Mouse (Mus musculus): ENCODE results near the gene Entpd7. TPM values are rescaled to one million over a fixed set of nuclear protein-coding genes. Genes with fewer than 3 reads are reported as not detected.

Entpd7 gene
- total RNA-seq, 2 experiments from 2014 or later: 21.7 to 22.4 TPM

- TF ChIP-seq CTCF (IDR thresholded peaks at IDR 0.05): no peak
- no peak overlapping the region for H3K4me3 ChIP-seq
- intact Hi-C loops (cut with DNase I): no loop called here
- DNase-seq (ENCODE audit: extremely low spot score in 1 of 2, low spot score in 2 of 2): no peak
- H3K27ac ChIP-seq: no peak overlapping the region
These were observed 15.5 kb downstream of the Entpd7 start for GRCm38 (mm10) chr19:43704787-43705497.

DNA sequence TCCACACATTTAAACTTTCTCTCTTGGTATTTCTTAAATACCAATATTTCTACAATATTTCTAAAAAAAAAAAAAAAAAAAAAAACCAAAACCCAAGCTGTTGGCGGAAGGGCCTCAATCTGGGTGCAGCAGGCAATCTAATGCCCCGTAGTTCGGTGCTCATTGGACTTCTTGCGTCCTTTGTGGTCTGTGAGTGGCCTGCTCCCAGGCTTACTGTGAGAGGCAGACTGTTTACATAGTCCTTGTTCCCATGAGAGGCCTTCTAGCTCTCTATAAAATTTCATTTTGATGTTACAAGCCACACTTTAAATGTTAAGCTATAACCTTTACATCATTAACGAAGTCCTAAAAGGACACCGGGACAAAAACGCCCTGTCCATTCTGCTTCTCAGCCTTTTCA lies 18.7 kb downstream of the Entpd7 start:
- DNase-seq (ENCODE audit: extremely low spot score in 1 of 2, low spot score in 2 of 2): no peak
- Histone ChIP-seq H3K4me3 (no peak overlapping the region), H3K27ac (no peak overlapping the region)
- TF ChIP-seq CTCF (IDR thresholded peaks at IDR 0.05): no peak
- intact Hi-C loops (cut with DNase I): no loop called here

DNA sequence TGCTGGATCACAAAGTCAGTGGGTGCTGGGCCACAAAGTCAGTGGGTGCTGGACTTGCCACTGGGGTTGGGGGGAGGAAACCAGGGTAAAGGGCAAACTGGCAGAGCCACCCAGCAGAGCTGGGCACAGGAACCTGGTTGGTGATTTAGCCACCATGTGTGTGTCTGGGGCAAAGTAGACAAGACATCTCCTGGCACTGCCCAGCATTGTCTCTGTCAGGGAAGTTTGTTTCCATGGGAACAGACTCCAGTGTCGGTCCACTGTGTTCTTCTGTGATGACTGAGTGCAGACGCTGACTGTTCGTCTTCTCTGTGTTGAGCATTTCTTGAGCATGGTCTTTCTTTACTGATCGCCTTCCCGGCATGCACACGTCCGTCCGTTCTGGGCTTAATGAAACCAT lies 19.8 kb downstream of the Entpd7 start:
- DNase-seq (ENCODE audit: extremely low spot score in 1 of 2, low spot score in 2 of 2): no peak
- TF ChIP-seq CTCF (IDR thresholded peaks at IDR 0.05): no peak
- intact Hi-C loops (cut with DNase I): no loop called here
- H3K4me3 ChIP-seq: no peak overlapping the region
- H3K27ac ChIP-seq: no peak overlapping the region

- intact Hi-C loops (cut with DNase I): no loop called here
These were observed 21.9 kb downstream of the Entpd7 start for GRCm38 (mm10) chr19:43711159-43711916.

GRCm38 (mm10) chr19:43711971-43712370 lies 22.5 kb downstream of the Entpd7 start:
- no peak for TF ChIP-seq CTCF (IDR thresholded peaks at IDR 0.05)
- no peak overlapping the region for H3K4me3 ChIP-seq
- intact Hi-C loops (cut with DNase I): no loop called here
- no peak for DNase-seq (ENCODE audit: extremely low spot score in 1 of 2, low spot score in 2 of 2)
- H3K27ac ChIP-seq: no peak overlapping the region

More at GRCm38 (mm10) chr19:43711159-43711916, 21.9 kb downstream of the Entpd7 start:
- no peak overlapping the region for H3K4me3 ChIP-seq
- DNase-seq (ENCODE audit: extremely low spot score in 1 of 2, low spot score in 2 of 2): no peak
- H3K27ac ChIP-seq: no peak overlapping the region
- TF ChIP-seq CTCF (IDR thresholded peaks at IDR 0.05): no peak

DNA sequence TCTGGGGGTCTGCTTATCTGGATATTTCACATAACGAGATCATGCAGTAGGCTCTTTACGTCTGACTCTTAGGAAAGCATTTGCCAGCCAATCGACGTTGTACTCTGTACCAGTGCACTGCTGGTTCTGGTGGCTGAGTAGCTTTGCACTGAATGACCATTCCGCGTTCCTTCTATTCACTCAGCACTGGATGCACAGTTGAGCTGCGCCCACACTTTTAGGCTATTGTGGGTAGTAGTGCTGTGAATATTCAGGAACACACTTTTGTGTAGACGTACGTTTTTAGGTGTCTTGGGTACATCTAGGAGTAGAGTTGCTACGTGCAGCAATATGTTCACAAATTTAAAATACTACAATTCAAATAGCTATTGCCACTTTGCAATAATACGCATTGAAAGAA lies 30.6 kb downstream of the Entpd7 start:
- intact Hi-C loops (cut with DNase I): no loop called here
- no peak overlapping the region for H3K27ac ChIP-seq
- no peak overlapping the region for H3K4me3 ChIP-seq
- no peak for TF ChIP-seq CTCF (IDR thresholded peaks at IDR 0.05)
- no peak for DNase-seq (ENCODE audit: extremely low spot score in 1 of 2, low spot score in 2 of 2)

DNA sequence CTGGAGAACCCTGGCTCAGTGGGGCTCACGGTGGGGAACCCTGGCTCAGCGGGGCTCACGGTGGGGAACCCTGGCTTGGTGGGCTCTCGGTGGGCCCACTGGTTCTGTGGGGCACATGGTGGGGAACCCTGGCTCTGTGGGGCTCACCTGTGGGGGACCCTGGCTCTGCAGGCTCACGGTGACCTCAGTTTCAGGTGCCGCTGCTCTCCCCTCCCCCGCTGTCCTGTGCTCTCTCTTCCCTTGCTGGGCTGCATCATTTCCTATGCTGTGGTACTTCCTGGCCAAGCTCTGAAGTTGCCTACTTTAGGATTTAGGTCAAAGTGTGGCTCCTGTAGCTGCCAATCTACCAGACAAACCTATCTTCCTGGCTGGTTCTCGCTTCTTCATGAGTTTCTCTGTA lies 33.4 kb downstream of the Entpd7 start:
- TF ChIP-seq CTCF (IDR thresholded peaks at IDR 0.05): no peak
- Histone ChIP-seq H3K27ac (no peak overlapping the region), H3K4me3 (no peak overlapping the region)
- DNase-seq (ENCODE audit: extremely low spot score in 1 of 2, low spot score in 2 of 2): no peak
- intact Hi-C loops (cut with DNase I): no loop called here

GRCm38 (mm10) chr19:43723501-43723900 lies 34.0 kb downstream of the Entpd7 start:
- intact Hi-C loops (cut with DNase I): no loop called here

GRCm38 (mm10) chr19:43724194-43724593 lies 34.7 kb downstream of the Entpd7 start:
- DNase-seq (ENCODE audit: extremely low spot score in 1 of 2, low spot score in 2 of 2): no peak
- Histone ChIP-seq H3K27ac (no peak overlapping the region), H3K4me3 (no peak overlapping the region)
- TF ChIP-seq CTCF (IDR thresholded peaks at IDR 0.05): no peak
- intact Hi-C loops (cut with DNase I): no loop called here

More at GRCm38 (mm10) chr19:43723501-43723900, 34.0 kb downstream of the Entpd7 start:
- H3K4me3 ChIP-seq: no peak overlapping the region
- no peak for DNase-seq (ENCODE audit: extremely low spot score in 1 of 2, low spot score in 2 of 2)
- no peak overlapping the region for H3K27ac ChIP-seq
- TF ChIP-seq CTCF (IDR thresholded peaks at IDR 0.05): no peak

DNA sequence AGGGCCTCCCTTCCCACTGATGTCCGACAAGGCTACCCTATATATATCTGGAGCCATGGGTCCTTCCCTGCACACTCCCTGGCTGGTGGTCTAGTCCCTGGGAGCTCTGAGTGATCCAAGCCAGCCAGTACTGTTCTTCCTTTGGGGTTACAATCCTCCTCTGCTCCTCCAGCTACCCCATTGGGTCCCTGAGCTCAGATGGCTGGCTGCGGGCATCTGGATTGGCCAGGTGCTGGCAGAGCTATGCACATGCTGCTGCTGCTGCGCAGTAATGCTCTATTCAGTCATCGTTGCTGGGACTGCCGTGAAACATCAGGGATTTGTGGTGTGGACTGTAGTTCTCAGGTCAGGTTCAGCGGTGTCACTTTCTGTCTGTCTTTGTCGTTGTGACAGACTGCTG lies 35.3 kb downstream of the Entpd7 start:
- Histone ChIP-seq H3K27ac (no peak overlapping the region), H3K4me3 (no peak overlapping the region)
- no peak for TF ChIP-seq CTCF (IDR thresholded peaks at IDR 0.05)
- no peak for DNase-seq (ENCODE audit: extremely low spot score in 1 of 2, low spot score in 2 of 2)
- intact Hi-C loops (cut with DNase I): no loop called here

DNA sequence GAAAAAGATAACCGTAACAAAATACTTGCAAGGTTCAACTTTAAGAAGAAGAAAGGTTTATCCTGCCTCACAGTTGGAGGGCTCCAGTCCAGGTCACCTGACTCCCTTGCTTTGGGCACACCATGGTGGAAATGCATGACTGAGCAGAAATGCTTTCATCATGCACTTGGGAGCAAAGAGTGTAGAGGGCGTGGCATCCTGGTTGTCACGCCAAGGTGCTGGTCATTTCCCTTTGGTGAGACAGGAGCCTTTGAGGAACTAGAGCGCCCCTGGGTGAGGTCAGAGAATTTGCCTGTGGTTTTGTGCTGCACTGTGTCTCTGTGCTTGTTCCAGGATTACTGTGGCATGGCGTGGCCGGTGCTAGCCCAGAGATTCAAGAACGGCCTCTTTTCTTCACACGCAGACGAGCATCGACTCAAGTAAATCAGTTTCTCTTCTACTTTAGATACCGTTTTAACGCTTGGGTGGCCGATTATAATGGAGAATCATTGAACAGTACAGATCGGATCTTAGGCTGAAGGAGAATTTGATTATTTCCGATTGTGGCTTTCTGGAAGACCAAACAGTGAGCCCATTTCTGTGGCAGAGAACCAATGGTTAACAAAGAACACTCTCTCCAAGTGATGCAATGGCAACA lies 37.2 kb downstream of the Entpd7 start:
- intact Hi-C loops (cut with DNase I): no loop called here
- Histone ChIP-seq H3K4me3 (no peak overlapping the region), H3K27ac (no peak overlapping the region)
- no peak for DNase-seq (ENCODE audit: extremely low spot score in 1 of 2, low spot score in 2 of 2)
- TF ChIP-seq CTCF (IDR thresholded peaks at IDR 0.05): no peak

- H3K27ac ChIP-seq: no peak overlapping the region
- H3K4me3 ChIP-seq: no peak overlapping the region
These were observed 40.0 kb downstream of the Entpd7 start for GRCm38 (mm10) chr19:43729296-43730036.

More at GRCm38 (mm10) chr19:43729296-43730036, 40.0 kb downstream of the Entpd7 start:
- intact Hi-C loops (cut with DNase I): no loop called here
- DNase-seq (ENCODE audit: extremely low spot score in 1 of 2, low spot score in 2 of 2): no peak
- no peak for TF ChIP-seq CTCF (IDR thresholded peaks at IDR 0.05)

Measured in left cerebral cortex, adult 2 months (tissue).